Mouse (Mus musculus): Measurements from ENCODE around the gene Fastkd1. TPM values are rescaled to one million over a fixed set of nuclear protein-coding genes. Genes with fewer than 3 reads are reported as not detected.

Fastkd1 gene
- total and polyA plus RNA-seq, 3 experiments, result 15.3 to 19.1 (median 18.5) TPM

DNA sequence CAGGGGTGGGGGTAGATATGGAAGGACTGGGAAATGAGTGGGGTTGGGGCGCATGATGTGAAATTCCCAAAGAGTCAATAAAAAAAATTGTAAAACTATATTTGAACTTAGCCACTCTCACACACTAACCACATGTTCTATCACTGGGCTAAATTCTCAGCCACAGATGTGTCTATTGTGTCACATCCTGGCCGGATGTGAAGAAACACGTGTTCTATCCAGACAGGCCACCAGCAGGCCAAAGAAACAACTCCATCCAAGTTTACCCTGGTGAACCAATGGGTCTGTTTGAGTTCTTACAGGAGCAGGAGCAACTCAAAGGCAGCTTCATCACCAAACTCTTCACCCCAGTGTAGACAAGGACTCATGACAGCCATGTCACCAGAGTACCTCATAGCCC lies 3.2 kb upstream of the Fastkd1 start:
- in situ Hi-C loops (cut with MboI; ENCODE audit: low pct_ligation_motif_present, low pct_unique_long_range_greater_than_20kb, low sequenced_read_pairs) (no loop called here), dilution Hi-C loops (cut with MboI; ENCODE audit: extremely low pct_ligation_motif_present, extremely low pct_unique_long_range_greater_than_20kb, low sequenced_read_pairs) (no loop called here)
- Histone ChIP-seq H3K4me1 (ENCODE audit: control insufficient read depth in 1 of 2, insufficient read depth in 2 of 2) (peaks cover 3 to 19% of the 10 kb centered on the region in 2 experiments; a peak in 3 of 4 replicates), H3K9ac (ENCODE audit: insufficient read depth, low read depth) (no peak overlapping the region), H3K9me3 (replicated peaks; ENCODE audit: low read length) (no peaks in the 10 kb centered on the region), H3K4me3 (replicated peaks in 1 of 3; ENCODE audit: low read depth in 2 of 3, low read length in 2 of 3, poor library complexity in 1 of 3) (no peak overlapping the region), H3K36me3 (replicated peaks in 1 of 2; ENCODE audit: control insufficient read depth in 1 of 2, insufficient read depth in 1 of 2, low read length in 1 of 2) (peaks cover 0 to under 1% of the 10 kb centered on the region in 2 experiments), H3K27me3 (replicated peaks) (peaks cover 2% of the 10 kb centered on the region), H3K4me2 (ENCODE audit: insufficient read depth, low read depth, poor library complexity, severe bottlenecking) (no peak overlapping the region), H3K27ac (ENCODE audit: insufficient read depth, low read depth) (no peak overlapping the region), H3K79me2 (replicated peaks; ENCODE audit: control insufficient read depth, extremely low read depth, insufficient read depth, poor library complexity, severe bottlenecking) (peaks cover 5% of the 10 kb centered on the region; the same call in 1 of the 2 replicates)
- TF ChIP-seq USF1 (IDR thresholded peaks at IDR 0.05; ENCODE audit: low read depth, low read length), result no peak
- TF ChIP-seq MAX (IDR thresholded peaks at IDR 0.05; ENCODE audit: low read length), result peak; percentile 39; the same call in 1 of the 2 replicates
- DNase-seq (ENCODE audit: extremely low read depth), result no peak

GRCm38 (mm10) chr2:69714126-69714525 lies 810 bp upstream of the Fastkd1 start:
- H3K9ac ChIP-seq (ENCODE audit: insufficient read depth, low read depth), result no peak overlapping the region
- TF ChIP-seq ELF1 (IDR thresholded peaks at IDR 0.05; ENCODE audit: low read depth, low read length), result no peak
- no peak for TF ChIP-seq GABPA (IDR thresholded peaks at IDR 0.05; ENCODE audit: insufficient replicate concordance, low read depth, low read length)
- TF ChIP-seq UBTF (IDR thresholded peaks at IDR 0.05; ENCODE audit: low read depth, low read length), result no peak
- no peak for TF ChIP-seq MXI1 (IDR thresholded peaks at IDR 0.05; ENCODE audit: low read depth, low read length)
- no peak for TF ChIP-seq KAT2A (IDR thresholded peaks at IDR 0.05; ENCODE audit: insufficient replicate concordance, low read length)
- no peak for TF ChIP-seq ZNF384 (IDR thresholded peaks at IDR 0.05; ENCODE audit: low read depth, low read length)
- TF ChIP-seq ZMIZ1 (IDR thresholded peaks at IDR 0.05; ENCODE audit: low read depth, low read length), result no peak
- TF ChIP-seq JUND (conservative IDR thresholded peaks at IDR 0.05; ENCODE audit: low read depth, low read length), result no peak
- TF ChIP-seq CTCF (conservative IDR thresholded peaks at IDR 0.05 in 1 of 2, IDR thresholded peaks at IDR 0.05 in 1 of 2; ENCODE audit: low read depth in 2 of 2, low read length in 2 of 2), result no peak
- no peak for TF ChIP-seq TBP (conservative IDR thresholded peaks at IDR 0.05; ENCODE audit: low read depth, low read length)
- no peak for TF ChIP-seq EP300 (IDR thresholded peaks at IDR 0.05; ENCODE audit: low read length)
- TF ChIP-seq SMC3 (IDR thresholded peaks at IDR 0.05; ENCODE audit: low read depth, low read length), result no peak
- TF ChIP-seq MAFK (IDR thresholded peaks at IDR 0.05; ENCODE audit: insufficient replicate concordance, low read length), result no peak
- no peak for TF ChIP-seq BHLHE40 (IDR thresholded peaks at IDR 0.05; ENCODE audit: low read depth, low read length)
- no peak for TF ChIP-seq CHD2 (IDR thresholded peaks at IDR 0.05; ENCODE audit: low read length)
- no peak for TF ChIP-seq MAZ (IDR thresholded peaks at IDR 0.05; ENCODE audit: low read depth, low read length)
- TF ChIP-seq JUN (IDR thresholded peaks at IDR 0.05; ENCODE audit: insufficient read depth, low read depth, low read length), result no peak
- DNase-seq (ENCODE audit: extremely low read depth), result no peak
- peaks cover 3 to 14% of the 10 kb centered on the region in 2 experiments; a peak in 3 of 4 replicates for H3K4me1 ChIP-seq (ENCODE audit: control insufficient read depth in 1 of 2, insufficient read depth in 2 of 2)
- no peaks in the 10 kb centered on the region for H3K9me3 ChIP-seq (replicated peaks; ENCODE audit: low read length)
- no peaks in the 10 kb centered on the region for H3K27me3 ChIP-seq (replicated peaks)
- H3K79me2 ChIP-seq (replicated peaks; ENCODE audit: control insufficient read depth, extremely low read depth, insufficient read depth, poor library complexity, severe bottlenecking), result peaks cover 5% of the 10 kb centered on the region; the same call in 1 of the 2 replicates
- H3K27ac ChIP-seq (ENCODE audit: insufficient read depth, low read depth), result no peak overlapping the region
- no peak overlapping the region for H3K4me3 ChIP-seq (replicated peaks in 1 of 3; ENCODE audit: low read depth in 2 of 3, low read length in 2 of 3, poor library complexity in 1 of 3)
- dilution Hi-C loops (cut with MboI; ENCODE audit: extremely low pct_ligation_motif_present, extremely low pct_unique_long_range_greater_than_20kb, low sequenced_read_pairs), result no loop called here
- H3K36me3 ChIP-seq (replicated peaks in 1 of 2; ENCODE audit: control insufficient read depth in 1 of 2, insufficient read depth in 1 of 2, low read length in 1 of 2), result peaks cover 12 to 19% of the 10 kb centered on the region in 2 experiments
- in situ Hi-C loops (cut with MboI; ENCODE audit: low pct_ligation_motif_present, low pct_unique_long_range_greater_than_20kb, low sequenced_read_pairs), result no loop called here
- no peak overlapping the region for H3K4me2 ChIP-seq (ENCODE audit: insufficient read depth, low read depth, poor library complexity, severe bottlenecking)
